Mouse (Mus musculus) ovary, adult 18-20 months (tissue): ENCODE results near the gene Gpatch11.
"Not testable (repeated sequence)": the region's sequence is repeated elsewhere in the genome, so short reads cannot be mapped to it uniquely, and the experiment has no call there.

ENCODE experiments used
- DNase-seq: peaks from one replicate; pipeline ENCODE4 v3.0.0; 2022; ENCODE audit warnings: low spot score, mixed read lengths

The Gpatch11 gene

DNA sequence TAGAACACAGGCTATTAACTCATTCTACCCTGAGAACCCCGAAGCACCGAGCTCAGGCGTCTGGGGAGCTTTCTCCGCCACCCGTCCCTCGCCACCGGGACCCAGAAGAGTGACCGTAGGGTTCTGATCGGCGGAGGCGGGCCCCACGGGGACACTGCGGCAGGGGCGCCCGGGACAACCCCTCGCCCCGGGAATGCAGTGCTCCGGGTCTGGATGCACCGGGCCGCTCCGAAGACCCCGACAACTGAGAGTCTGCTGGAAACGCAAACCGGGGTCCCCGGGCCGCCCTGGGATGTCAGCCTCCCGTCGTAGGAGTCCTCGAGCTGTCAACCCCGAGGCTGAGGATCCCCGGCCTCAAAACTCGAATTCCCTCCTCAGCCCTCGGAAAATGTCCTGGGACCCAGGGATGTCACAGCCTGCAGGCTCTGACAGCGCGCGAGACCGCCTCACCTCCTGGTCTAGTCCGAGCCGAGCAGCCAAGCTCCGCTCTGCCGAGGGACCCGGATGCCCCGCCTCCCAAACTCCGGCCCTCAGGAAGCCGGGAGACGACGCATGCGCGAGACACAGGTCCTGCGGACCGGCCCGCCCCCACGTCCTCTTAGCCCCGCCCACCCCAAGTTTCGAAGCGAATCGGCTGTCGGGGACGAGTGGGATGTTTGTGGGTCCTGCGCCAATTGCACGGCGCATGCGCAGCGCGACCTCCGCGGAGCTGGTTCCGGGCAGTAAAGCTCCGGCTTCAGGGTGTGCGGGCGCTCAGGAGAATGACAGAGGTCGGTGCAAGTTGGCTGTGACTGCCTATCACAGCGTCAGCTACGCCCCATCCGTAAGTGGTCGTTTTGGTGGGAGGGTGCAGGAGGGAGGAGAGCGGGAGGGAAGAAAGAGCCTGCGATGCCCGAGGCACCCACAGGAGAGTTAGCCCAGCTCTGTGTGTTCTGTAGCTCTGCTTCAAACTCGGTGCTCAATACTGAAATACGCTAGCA is at the start of gene Gpatch11, which contains the start of gene Heatr5b:
TSS of gene Gpatch11 (plus strand) at position 712 of the 980 bp plus-strand sequence.
TSS of gene Heatr5b (minus strand) at position 509 of the 980 bp plus-strand sequence.
- DNase-seq = peak; percentile 98

DNA sequence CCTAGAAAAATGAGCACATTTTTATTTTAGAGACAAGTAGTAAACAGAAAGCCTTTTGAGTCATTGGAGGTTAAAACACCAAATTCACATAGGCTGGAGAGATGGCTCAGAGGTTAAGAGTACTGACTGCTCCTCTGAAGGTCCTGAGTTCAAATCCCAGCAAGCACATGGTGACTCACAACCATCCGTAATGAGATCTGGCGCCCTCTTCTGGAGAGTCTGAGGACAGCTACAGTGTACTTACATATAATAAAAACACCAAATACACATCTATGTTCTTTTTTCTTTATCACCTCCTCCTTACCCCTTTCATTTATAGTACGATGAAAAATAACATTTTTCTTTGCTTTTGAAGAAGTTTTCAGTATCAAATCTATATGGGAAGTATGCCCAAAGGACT is 47.1 kb upstream of the Gpatch11 start:
- DNase-seq = not testable (repeated sequence)

DNA sequence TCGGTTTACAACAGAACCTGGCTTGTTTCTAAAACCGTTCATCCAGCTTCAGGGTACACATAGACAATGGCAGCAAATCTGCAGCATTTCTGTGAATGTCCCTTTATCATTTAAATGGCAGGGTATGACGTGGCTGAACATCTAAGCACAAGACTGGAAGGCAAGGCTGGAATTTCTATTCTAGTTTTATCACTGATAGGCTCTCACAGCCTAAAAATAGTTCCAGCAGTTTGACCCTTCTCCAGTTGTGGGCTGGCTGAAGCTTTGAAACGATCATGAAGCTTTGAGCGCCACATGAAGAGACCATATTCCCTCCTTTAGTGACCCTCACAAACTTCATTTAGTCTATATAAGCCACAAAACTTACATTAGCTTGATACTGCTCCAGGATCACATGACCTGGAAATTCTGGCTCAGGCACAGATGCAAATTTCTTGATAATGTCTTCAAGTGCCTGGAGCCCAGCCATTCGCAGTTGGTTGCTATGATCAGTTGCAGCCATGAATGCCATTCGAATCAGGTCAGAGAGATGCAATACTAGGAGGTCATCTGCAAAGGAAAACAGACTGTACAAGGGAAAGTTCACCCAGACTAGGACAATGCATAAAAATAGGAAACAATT is 44.2 kb upstream of the Gpatch11 start:
- no peak for DNase-seq

DNA sequence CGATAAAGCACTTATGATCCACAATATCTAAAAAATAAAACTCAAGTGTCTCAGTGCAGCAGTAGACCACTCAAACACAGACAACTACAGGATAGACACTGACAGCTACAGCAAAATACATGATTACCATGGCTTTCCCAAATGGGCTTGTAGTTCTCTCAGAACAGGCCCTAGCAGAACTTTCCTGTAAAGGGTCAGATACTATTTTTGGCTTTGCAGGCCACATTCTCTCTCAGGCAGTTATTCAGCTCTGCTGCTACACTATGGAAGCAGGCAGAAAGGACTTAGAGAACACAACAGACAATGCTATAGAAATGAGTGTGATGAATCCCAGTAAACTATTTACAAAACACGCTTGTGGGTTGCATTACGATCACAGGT is 43.7 kb upstream of the Gpatch11 start:
- no peak for DNase-seq

DNA sequence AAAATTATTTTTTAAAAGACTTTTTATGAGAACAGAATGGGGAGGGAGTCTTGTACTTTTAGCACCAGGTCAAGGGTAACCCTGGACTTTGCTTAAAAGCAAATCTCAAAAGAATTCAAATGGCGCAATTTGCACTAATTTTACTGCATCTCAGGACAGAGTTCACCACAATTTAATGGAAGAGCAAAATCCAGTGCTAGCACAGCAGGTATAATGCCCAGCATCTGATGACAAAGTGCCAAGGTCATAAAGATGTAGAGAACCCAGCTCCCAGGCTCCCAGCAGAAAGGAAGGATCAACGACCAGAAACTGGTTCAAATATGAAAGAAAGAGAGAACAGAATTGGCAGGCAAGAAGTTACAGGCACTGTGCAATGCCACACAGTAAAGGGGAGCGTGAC is 43.2 kb upstream of the Gpatch11 start:
- no peak for DNase-seq

DNA sequence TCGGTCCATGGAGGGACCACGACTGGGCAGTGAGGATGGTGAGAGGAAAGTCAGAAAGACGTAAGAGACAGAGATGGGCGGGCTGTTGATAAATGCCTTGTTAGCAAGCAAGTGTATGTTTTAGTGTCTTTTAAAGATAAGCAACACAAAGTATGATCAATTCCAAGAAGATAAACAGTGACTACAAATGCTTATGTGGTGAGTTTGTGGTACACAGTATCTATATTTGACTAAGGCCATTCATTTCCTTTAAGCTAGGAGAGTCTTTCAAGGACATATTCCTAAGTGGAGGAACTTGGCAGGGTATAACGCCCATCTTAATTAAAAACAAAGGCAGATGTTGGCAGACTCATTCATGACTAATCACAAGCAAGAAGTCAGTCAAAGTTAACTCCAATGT is 41.0 kb upstream of the Gpatch11 start:
- no peak for DNase-seq

DNA sequence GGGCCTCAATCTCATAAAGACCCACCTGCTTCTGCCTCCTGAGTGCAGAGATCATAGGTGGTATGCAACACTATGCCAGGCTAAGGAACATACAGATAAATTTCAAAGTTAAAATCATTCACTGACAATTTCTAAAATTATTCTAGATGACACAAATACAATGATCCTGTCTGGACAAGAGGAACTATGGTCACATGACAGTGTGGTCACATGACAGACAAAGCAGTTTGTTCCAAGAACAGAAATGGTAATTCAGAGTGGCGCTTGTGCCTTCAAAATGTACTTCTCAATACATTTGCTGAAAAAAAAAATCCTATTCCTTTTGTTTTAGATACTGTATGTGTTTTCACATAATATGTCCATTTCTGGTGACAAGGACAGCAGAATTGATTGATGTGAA is 38.1 kb upstream of the Gpatch11 start:
- DNase-seq = no peak

DNA sequence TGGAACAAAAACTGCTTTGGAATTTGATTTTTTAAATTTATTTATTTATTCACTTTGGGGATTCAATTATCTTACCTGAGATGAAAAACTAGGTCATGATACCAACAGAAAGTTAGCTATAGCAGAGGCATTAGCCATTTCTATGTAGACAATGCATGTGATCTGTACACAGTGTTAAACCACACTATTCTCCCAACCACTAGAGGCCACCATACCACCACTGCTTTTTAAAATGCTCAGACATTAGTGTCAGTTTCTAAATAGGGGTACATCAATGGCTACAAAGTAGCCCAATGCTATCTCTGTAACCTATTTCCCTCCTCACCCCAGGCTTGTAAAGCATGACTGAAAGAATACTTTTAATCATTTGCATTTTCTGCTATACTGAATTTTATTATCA is 26.3 kb upstream of the Gpatch11 start:
- no peak for DNase-seq

DNA sequence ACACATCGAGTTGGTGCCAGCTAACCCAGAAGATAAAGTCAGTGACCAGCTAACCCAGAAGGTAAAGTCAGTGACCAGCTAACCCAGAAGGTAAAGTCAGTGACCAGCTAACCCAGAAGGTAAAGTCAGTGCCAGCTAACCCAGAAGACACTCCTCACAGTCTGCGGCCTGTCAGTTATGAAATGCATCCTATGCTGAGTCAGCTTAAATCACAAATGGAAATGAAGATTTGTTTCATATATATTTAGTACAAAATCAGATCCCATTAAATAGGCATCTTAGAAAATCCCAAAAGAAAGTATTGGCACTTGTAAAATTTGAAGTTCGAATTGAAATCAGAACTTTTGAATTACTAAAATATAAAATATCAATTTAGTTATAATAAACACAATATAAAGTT is 25.8 kb upstream of the Gpatch11 start:
- no peak for DNase-seq

DNA sequence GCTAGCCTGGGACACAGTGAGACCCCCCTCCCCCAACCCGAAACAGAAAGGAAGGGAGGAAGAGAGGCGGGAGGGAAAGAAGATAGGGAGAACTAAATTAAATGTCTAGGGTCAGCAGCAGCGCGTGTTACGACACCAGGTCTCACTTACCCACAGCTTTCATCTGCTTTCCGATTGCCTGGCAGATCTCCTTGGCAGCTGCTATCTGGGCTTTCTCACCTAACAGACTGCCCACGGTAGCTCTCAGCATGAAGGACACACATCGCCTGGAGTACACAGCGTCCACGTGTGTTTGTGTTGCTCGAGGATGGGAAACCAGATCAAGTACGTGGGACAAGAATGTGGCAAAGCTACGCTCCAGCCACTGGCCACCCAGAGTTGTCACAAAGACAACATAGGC is 11.0 kb upstream of the Gpatch11 start:
- DNase-seq = no peak

DNA sequence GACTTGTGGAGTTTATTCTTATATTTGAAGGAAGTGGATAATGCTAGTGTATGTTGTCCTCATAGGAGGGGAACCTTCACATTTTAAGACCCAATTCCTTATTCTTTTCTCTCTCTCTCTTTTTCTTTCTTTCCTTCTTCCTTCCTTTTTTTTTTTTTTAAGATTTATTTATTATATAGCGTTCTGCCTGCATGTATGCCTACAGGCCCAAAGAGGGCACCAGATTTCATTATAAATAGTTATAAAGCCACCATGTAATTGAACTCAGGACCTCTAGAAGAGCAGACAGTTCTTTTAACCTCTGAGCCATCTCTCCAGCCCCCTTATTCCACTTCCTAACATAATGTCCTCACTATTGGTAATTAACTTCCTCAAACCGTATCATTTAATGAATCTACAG is 689 bp downstream of the Gpatch11 start:
- no peak for DNase-seq

DNA sequence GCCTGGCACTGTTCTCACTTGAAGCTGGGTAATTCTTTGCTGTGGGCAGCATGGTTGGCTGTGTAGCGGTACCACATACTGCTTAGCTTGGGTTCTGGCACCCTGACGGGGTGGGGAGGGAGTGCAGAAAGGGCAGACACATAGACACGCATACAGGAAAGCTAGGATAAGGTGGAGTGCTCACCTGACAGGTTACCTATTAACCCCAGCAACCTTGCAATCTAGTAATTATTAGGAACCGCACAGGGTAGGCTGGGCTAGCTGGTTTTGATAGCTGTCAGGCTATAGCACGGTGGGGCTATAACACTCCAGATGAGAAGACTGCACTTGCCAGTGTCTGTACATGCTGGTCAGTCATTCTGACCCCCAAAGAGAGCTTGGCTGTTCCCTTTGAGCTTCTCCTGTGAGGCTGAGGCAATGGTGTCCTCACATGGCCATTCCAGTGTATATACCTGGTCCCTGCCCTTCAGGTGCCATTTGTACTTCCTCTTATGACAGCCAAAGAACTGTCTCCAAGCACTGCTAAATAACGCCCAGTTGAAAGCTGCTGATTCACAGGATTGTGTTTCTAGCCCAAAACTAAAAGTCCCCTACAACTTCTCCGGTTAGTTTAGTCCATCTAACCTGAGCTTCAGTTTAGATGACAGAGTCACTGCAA is 7.0 kb downstream of the Gpatch11 start:
- no peak for DNase-seq

DNA sequence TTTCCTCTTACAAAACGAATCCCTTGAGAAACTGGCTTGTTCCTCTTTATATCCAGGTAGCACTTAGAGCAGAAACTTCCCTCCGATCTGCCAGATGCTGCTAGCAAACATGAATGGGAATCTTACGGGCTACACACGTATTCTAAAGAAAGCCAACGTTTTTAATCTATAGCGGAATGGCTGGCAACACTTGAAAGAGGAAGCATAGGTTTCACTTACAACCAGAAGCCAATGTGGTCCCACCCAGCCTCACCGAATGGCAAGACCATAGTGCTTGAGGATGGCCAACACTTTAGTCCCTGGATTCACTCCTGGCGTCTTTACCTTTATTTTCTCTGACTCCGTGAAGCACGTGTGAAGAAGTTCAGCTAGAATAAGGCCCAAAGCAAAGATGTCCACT is 20.9 kb downstream of the Gpatch11 start:
- no peak for DNase-seq

DNA sequence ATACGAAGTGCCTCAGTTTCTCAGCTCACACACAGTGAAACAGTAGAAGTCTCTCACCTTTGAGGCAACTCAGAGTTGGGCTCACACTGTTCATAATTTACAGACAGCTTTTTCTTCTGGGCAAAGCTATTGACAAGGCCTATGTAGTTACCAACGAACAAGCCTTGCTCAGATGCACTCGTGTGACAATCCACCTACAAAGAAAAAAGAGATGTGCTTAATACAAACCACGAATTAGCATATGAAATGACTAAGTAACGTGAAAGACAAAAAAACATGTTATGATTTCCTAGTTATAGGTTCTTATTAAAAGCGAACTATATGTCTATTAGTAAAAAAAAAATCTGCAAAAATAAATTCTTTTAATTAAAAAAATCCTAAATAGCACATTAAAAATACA is 38.5 kb downstream of the Gpatch11 start:
- DNase-seq = no peak

DNA sequence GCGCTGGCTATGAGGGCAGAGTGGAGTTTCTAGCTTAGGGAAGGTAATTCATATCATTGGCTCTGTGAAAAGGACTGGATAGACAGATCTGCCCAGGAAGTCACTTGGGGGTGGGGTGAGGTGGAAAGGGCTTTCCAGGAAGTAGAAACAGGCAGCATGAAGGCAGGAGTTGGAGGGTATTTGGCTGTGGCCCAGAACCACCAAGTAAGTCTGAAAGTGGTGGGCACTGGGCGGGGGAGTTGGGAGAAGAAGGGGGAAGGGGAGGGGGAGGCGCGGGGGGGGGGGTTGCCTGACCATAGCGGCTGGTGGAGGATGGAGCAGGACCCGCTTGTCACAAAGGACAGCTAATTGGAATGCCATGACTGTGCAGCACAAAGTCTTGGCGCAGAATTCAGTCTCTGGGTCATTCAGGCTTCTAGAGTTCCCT is 46.5 kb downstream of the Gpatch11 start:
- DNase-seq = no peak

DNA sequence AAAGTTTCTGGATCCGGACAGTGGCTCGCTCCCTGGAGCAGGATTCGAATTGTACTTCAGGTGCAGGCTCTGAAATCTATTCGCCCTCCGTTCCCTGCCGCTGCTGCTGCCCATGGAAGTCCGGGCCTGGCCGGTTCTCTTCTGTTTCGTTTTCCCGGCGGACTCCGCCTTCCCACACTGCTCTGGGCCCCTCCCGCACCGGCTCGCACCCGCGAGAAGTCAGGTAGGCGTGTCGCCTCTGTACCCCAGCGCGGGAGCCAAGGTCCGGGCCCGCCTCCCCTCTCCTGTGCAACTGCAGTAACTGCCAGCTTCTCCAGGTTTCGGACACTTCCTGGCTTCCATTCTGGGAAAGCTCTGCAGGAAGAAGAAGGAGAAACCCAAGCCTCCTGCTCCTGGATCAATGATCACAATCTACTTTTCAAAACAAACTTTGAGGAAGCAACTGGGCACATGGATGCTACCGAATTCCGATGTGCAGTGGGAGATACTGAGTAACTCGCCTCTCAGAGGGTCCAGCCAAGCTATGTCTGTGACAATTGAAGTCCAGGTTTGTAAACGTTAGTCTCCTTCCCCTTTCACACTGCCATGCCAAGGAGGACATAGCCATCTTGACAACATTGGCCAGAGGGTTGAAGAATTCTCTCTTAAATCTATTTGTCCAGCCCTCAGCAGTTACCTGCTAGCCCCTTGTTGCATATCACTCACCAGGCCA is 47.2 kb downstream of the Gpatch11 start, which contains the start of gene Eif2ak2:
TSS of gene Eif2ak2 (minus strand) at position 173 of the 712 bp plus-strand sequence.
- peak; percentile 80 for DNase-seq

DNA sequence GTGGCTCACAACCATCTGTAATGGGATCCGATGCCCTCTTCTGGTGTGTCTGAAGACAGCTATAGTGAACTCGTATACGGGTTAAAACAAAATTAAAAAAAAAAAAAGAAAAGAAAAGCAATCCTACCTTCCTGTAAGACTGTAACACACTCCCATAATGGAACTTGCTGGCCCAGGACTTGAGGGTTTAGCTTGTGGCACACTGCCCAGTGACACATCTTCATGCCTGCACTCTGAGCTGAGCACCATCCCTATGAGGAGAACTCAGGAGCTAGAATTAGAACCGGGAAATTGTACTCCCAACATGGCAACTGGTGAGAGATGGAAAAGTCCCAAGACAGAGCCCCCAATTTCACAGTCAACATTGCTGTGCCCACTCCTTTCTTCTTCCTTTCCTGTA is 47.9 kb downstream of the Gpatch11 start:
- no peak for DNase-seq

DNA sequence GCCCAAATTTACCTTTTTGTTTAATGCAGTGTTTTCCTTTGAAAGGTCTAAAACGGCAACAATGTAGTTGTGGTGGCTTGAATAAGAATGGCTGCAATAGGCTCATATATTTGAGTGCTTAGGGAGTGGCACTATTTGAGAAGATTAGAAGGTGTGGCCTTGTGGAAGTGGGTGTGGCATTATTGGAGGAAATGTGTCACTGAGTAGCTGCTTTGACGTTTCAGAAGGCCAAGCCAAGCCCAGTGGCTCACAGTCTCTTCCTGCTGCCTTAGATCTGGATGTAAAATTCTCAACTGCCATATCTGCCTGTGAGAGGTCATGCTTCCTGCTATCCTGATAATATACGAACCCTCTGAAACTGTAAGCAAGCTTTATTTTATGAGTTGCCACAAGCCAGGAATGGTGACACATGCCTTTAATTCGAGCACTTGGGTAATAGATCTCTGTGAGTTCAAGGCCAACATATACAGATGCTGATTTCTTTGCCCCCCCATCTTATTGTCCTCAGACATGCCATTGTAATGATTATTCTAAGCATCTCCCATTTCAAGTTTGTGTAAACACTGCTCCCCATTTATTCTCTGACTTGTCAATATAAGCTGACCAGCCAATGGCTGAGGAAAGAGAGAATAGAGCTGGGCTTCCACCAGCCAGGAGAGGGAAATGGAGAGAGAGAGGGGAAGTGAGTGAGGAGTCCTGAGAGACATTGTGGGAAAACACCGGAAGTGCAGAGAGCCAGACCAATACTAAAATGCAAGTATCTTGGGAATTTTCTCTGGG is 50.1 kb downstream of the Gpatch11 start:
- DNase-seq = no peak

DNA sequence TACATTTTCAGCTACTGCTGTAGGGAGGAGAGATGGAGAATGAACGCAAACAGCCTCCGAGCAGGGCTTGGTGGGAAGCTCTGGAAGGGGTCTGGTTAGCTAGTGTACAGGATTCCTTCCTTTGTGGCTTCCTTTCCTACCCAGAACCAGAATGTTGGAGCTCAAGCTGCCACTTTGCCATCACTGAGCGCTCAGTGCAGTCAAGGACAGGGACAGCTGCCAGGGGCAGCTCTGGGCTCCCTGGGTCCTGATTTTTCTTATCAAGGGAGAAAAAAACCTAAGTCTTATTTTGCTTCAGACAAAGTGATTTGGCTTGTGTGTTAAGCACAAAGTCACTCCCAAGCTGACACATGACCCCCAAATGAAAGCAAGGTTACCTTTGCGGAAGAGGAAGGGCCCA is 53.2 kb downstream of the Gpatch11 start:
- no peak for DNase-seq

DNA sequence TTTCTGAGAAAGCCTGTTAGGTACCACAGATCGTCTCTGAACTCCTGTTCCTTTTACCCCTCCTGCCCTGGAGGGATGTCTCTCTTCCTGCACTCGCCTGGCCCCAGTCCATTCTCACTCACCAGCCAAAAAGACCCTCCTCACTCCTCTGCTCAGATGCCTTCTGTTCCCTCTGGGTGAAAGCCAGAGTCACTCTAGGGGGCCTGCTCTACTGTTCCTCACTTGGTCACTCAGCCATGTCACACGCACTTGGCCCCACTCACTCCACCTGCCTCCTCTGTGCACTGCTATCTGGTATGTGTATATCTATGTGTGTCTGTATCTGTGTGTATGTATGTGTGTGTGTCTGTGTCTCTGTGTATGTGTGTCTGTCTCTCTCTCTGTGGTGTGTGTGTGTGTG is 53.8 kb downstream of the Gpatch11 start:
- DNase-seq = no peak

DNA sequence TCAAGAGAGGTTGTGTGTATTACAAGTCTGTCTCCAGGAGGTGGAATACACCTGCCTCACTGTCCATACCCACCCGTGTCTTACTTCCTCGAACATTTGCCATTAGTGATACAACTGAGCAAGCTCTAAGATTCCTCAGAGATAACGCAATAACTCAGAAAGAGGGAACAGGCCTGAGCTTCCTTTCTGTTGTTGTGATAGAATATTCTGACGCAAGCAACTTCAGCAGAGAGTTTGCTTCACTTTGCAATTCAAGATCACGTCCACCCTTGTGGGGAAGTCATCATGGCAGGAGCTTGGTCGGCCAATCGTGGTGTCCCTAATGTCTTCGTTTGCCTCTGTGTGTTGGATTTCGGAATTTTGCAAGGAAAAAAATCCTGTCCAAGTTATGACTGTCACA is 55.7 kb downstream of the Gpatch11 start:
- DNase-seq = no peak
